Mouse (Mus musculus): ENCODE data around the gene Gm37240. TPM values are rescaled to one million over a fixed set of nuclear protein-coding genes. Genes with fewer than 3 reads are reported as not detected.
"Not testable (repeated sequence)": the region's sequence is repeated elsewhere in the genome, so short reads cannot be mapped to it uniquely, and the experiment has no call there.

Gm37240 gene
- total RNA-seq, 2 experiments from 2014 or later = not detected

GRCm38 (mm10) chr3:84595677-84596234 lies 1291.6 kb downstream of the Gm37240 start:
- ATAC-seq (replicated peaks; ENCODE audit: low FRiP score, poor library complexity, severe bottlenecking) = no peak

- no peak for ATAC-seq (replicated peaks; ENCODE audit: low FRiP score, poor library complexity, severe bottlenecking)
Observed at GRCm38 (mm10) chr3:84594894-84595676, 1292.2 kb downstream of the Gm37240 start.

GRCm38 (mm10) chr3:84593274-84593673 lies 1294.0 kb downstream of the Gm37240 start, which contains the start of gene Tigd4:
Gene Tigd4 (plus strand): TSS chr3:84593574.
- ATAC-seq (replicated peaks; ENCODE audit: low FRiP score, poor library complexity, severe bottlenecking) = no peak

- no peak for ATAC-seq (replicated peaks; ENCODE audit: low FRiP score, poor library complexity, severe bottlenecking)
Observed at GRCm38 (mm10) chr3:84586736-84587135, 1300.6 kb downstream of the Gm37240 start.

GRCm38 (mm10) chr3:84582913-84583276 lies 1304.4 kb downstream of the Gm37240 start:
- no peak for ATAC-seq (replicated peaks; ENCODE audit: low FRiP score, poor library complexity, severe bottlenecking)

- ATAC-seq (replicated peaks; ENCODE audit: low FRiP score, poor library complexity, severe bottlenecking) = peak; percentile 85
Observed at GRCm38 (mm10) chr3:84582023-84582912, 1305.0 kb downstream of the Gm37240 start, which contains the start of gene Arfip1. Gene Arfip1 (minus strand): TSS chr3:84582625.

GRCm38 (mm10) chr3:84581696-84582022 lies 1305.7 kb downstream of the Gm37240 start:
- ATAC-seq (replicated peaks; ENCODE audit: low FRiP score, poor library complexity, severe bottlenecking) = no peak

- no peak for ATAC-seq (replicated peaks; ENCODE audit: low FRiP score, poor library complexity, severe bottlenecking)
Observed at GRCm38 (mm10) chr3:84580716-84581115, 1306.6 kb downstream of the Gm37240 start.

- no peak for ATAC-seq (replicated peaks; ENCODE audit: low FRiP score, poor library complexity, severe bottlenecking)
Observed at GRCm38 (mm10) chr3:84570501-84570900, 1316.8 kb downstream of the Gm37240 start.

GRCm38 (mm10) chr3:84569587-84569986 lies 1317.7 kb downstream of the Gm37240 start:
- no peak; the same call in 1 of the 2 replicates for ATAC-seq (replicated peaks; ENCODE audit: low FRiP score, poor library complexity, severe bottlenecking)

GRCm38 (mm10) chr3:84568540-84568939 lies 1318.8 kb downstream of the Gm37240 start:
- ATAC-seq (replicated peaks; ENCODE audit: low FRiP score, poor library complexity, severe bottlenecking) = no peak

- ATAC-seq (replicated peaks; ENCODE audit: low FRiP score, poor library complexity, severe bottlenecking) = no peak
Observed at GRCm38 (mm10) chr3:84563415-84563814, 1323.9 kb downstream of the Gm37240 start.

GRCm38 (mm10) chr3:84562911-84563310 lies 1324.4 kb downstream of the Gm37240 start:
- ATAC-seq (replicated peaks; ENCODE audit: low FRiP score, poor library complexity, severe bottlenecking) = not testable (repeated sequence)

- no peak for ATAC-seq (replicated peaks; ENCODE audit: low FRiP score, poor library complexity, severe bottlenecking)
Observed at GRCm38 (mm10) chr3:84558301-84558700, 1329.0 kb downstream of the Gm37240 start.

GRCm38 (mm10) chr3:84555780-84556179 lies 1331.5 kb downstream of the Gm37240 start:
- ATAC-seq (replicated peaks; ENCODE audit: low FRiP score, poor library complexity, severe bottlenecking) = no peak

GRCm38 (mm10) chr3:84547177-84547576 lies 1340.1 kb downstream of the Gm37240 start:
- no peak for ATAC-seq (replicated peaks; ENCODE audit: low FRiP score, poor library complexity, severe bottlenecking)

GRCm38 (mm10) chr3:84542450-84542849 lies 1344.9 kb downstream of the Gm37240 start:
- ATAC-seq (replicated peaks; ENCODE audit: low FRiP score, poor library complexity, severe bottlenecking) = peak; percentile 74; the same call in 1 of the 2 replicates

- no peak for ATAC-seq (replicated peaks; ENCODE audit: low FRiP score, poor library complexity, severe bottlenecking)
Observed at GRCm38 (mm10) chr3:84541881-84542280, 1345.4 kb downstream of the Gm37240 start.

- no peak for ATAC-seq (replicated peaks; ENCODE audit: low FRiP score, poor library complexity, severe bottlenecking)
Observed at GRCm38 (mm10) chr3:84540640-84541039, 1346.7 kb downstream of the Gm37240 start.

- ATAC-seq (replicated peaks; ENCODE audit: low FRiP score, poor library complexity, severe bottlenecking) = no peak
Observed at GRCm38 (mm10) chr3:84536987-84537386, 1350.3 kb downstream of the Gm37240 start.

Measured in erythroblast, adult 5-6 weeks (primary cell).